Mouse (Mus musculus) lung, embryonic 16.5 days (tissue): ENCODE measurements around the gene Sik1. TPM values are rescaled to one million over a fixed set of nuclear protein-coding genes. Genes with fewer than 3 reads are reported as not detected.
A peak's percentile ranks its signal among the peaks of the same experiment; 100 is the strongest.

ENCODE experiments used
- ATAC-seq: fragments of 200-750 bp; cut with Nextera tagmentation; 2 replicates; pipeline ENCODE4 v1.8.0; 2017; ENCODE audit warnings: low read depth, mild to moderate bottlenecking, moderate library complexity
- H3K27ac ChIP-seq: fragments of 300-500 bp; sonication (generic); 2 replicates; pipeline ENCODE4 v1.5.1; 2014; ENCODE audit warnings: mild to moderate bottlenecking, control low read depth, low read length
- H3K27me3 ChIP-seq: fragments of 300-500 bp; sonication (generic); 2 replicates; pipeline ENCODE4 v1.6.1; 2014; ENCODE audit warnings: low read depth, low read length, mixed read lengths; ENCODE audit not compliant: control insufficient read depth, insufficient read depth
- H3K36me3 ChIP-seq: fragments of 300-500 bp; sonication (generic); 2 replicates; pipeline ENCODE4 v1.6.1; 2014; ENCODE audit warnings: low read length; ENCODE audit not compliant: control insufficient read depth, insufficient read depth
- H3K4me1 ChIP-seq: fragments of 300-500 bp; sonication (generic); replicated peaks from 2 replicates; pipeline ENCODE4 v1.6.1; 2014; ENCODE audit warnings: low read length, mixed read lengths; ENCODE audit not compliant: control insufficient read depth, insufficient read depth
- H3K4me2 ChIP-seq: fragments of 300-500 bp; sonication (generic); 2 replicates; pipeline ENCODE4 v1.6.1; 2014; ENCODE audit warnings: low read depth, low read length, control low read depth
- H3K4me3 ChIP-seq: fragments of 300-500 bp; sonication (generic); 2 replicates; pipeline ENCODE4 v1.5.1; 2014; ENCODE audit warnings: mild to moderate bottlenecking, low read length, control low read depth
- H3K9ac ChIP-seq: fragments of 300-500 bp; sonication (generic); 2 replicates; pipeline ENCODE4 v1.6.1; 2014; ENCODE audit warnings: low read length, control low read depth
- H3K9me3 ChIP-seq: fragments of 300-500 bp; sonication (generic); 2 replicates; pipeline ENCODE4 v1.6.1; 2016; ENCODE audit warnings: low read length; ENCODE audit not compliant: control insufficient read depth
- WGBS: fragments of 180-500 bp; shearing (Covaris S2); extraction: QIAGEN DNeasy Blood & Tissue Kit; methylation state at CpG from one replicate; pipeline ENCODE4 v1.1.7; 2014; 5-methylcytosine and 5-hydroxymethylcytosine counted together
- polyA plus RNA-seq: library from polyadenylated mRNA; unstranded; fragments of >200 nt; fragmentation: Nextera tagmentation; extraction: Ambion mirVana; gene quantifications from 2 replicates; pipeline ENCODE4 v1.2.1, GENCODE M21; 2015

Sik1 gene
- polyA plus RNA-seq, 1 experiment from 2014 or later = 32.7 TPM

GRCm38 (mm10) chr17:31877650-31878141, 22.1 kb upstream of the Sik1 start:
- ATAC-seq = peak; percentile 31
- Histone ChIP-seq H3K4me1 (peaks cover 21% of the 10 kb centered on the region), H3K4me2 (no peak overlapping the region), H3K9me3 (no peaks in the 10 kb centered on the region), H3K27me3 (no peaks in the 10 kb centered on the region), H3K36me3 (no peaks in the 10 kb centered on the region), H3K9ac (no peak overlapping the region), H3K27ac (peak overlapping the region; percentile 53), H3K4me3 (no peak overlapping the region)
- WGBS = 29% methylated on average over 14 of the region's 14 CpGs

DNA sequence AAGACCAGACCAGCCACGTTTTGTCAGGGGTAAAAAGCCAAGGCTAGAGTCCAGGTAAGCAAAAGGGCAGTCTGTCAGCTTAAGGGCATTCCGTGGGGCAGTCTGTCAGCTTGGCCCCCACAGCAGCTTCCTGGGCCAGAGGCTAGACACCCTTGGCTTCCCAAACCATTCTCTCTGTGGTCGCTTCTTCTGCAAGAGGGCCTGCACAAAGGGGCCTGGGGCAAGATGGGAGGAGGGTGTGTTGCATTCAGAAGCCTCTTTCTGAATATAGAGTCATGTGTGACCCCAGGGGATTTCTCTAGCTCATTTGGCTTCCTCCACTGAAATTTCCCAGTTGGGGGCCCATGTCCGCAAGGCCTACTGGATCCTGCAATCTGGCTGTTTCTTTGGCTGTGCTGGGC, 21.6 kb upstream of the Sik1 start:
- Histone ChIP-seq H3K9me3 (no peaks in the 10 kb centered on the region), H3K4me3 (no peak overlapping the region), H3K9ac (no peak overlapping the region), H3K4me2 (no peak overlapping the region), H3K27ac (peak overlapping the region; percentile 53), H3K36me3 (no peaks in the 10 kb centered on the region), H3K4me1 (peaks cover 26% of the 10 kb centered on the region), H3K27me3 (no peaks in the 10 kb centered on the region)
- no peak for ATAC-seq
- WGBS = 71% methylated on average over 4 of the region's 4 CpGs

- no peak overlapping the region for H3K4me2 ChIP-seq
- H3K36me3 ChIP-seq = no peaks in the 10 kb centered on the region
- no peaks in the 10 kb centered on the region for H3K9me3 ChIP-seq
- H3K27ac ChIP-seq = no peak overlapping the region; the same call in 1 of the 2 replicates
- H3K9ac ChIP-seq = no peak overlapping the region
- WGBS = 64% methylated on average over 3 of the region's 3 CpGs
- no peak overlapping the region for H3K4me3 ChIP-seq
- ATAC-seq = no peak
- peaks cover 30% of the 10 kb centered on the region for H3K4me1 ChIP-seq
- H3K27me3 ChIP-seq = no peaks in the 10 kb centered on the region
These were observed 21.2 kb upstream of the Sik1 start for GRCm38 (mm10) chr17:31876775-31877174.

GRCm38 (mm10) chr17:31875326-31875930, 19.8 kb upstream of the Sik1 start:
- H3K4me2 ChIP-seq = no peak overlapping the region
- peaks cover 39% of the 10 kb centered on the region for H3K4me1 ChIP-seq
- H3K9me3 ChIP-seq = no peaks in the 10 kb centered on the region
- no peaks in the 10 kb centered on the region for H3K27me3 ChIP-seq
- ATAC-seq = no peak
- no peak overlapping the region for H3K27ac ChIP-seq
- H3K9ac ChIP-seq = no peak overlapping the region
- no peaks in the 10 kb centered on the region for H3K36me3 ChIP-seq
- H3K4me3 ChIP-seq = no peak overlapping the region
- 77% methylated on average over 10 of the region's 10 CpGs for WGBS

GRCm38 (mm10) chr17:31874691-31875090, 19.1 kb upstream of the Sik1 start:
- no peak overlapping the region for H3K4me2 ChIP-seq
- no peak for ATAC-seq
- H3K36me3 ChIP-seq = no peaks in the 10 kb centered on the region
- H3K4me3 ChIP-seq = no peak overlapping the region
- H3K27ac ChIP-seq = no peak overlapping the region
- no peaks in the 10 kb centered on the region for H3K9me3 ChIP-seq
- no peak overlapping the region for H3K9ac ChIP-seq
- peaks cover 42% of the 10 kb centered on the region for H3K4me1 ChIP-seq
- H3K27me3 ChIP-seq = no peaks in the 10 kb centered on the region
- WGBS = 83% methylated on average over 12 of the region's 12 CpGs

- Histone ChIP-seq H3K4me3 (no peak overlapping the region), H3K9ac (no peak overlapping the region), H3K9me3 (no peaks in the 10 kb centered on the region), H3K27me3 (no peaks in the 10 kb centered on the region), H3K27ac (no peak overlapping the region), H3K36me3 (no peaks in the 10 kb centered on the region), H3K4me1 (peaks cover 42% of the 10 kb centered on the region), H3K4me2 (no peak overlapping the region)
- ATAC-seq = no peak
- WGBS = 46% methylated on average over 8 of the region's 8 CpGs
These were observed 18.4 kb upstream of the Sik1 start for GRCm38 (mm10) chr17:31873973-31874372.

DNA sequence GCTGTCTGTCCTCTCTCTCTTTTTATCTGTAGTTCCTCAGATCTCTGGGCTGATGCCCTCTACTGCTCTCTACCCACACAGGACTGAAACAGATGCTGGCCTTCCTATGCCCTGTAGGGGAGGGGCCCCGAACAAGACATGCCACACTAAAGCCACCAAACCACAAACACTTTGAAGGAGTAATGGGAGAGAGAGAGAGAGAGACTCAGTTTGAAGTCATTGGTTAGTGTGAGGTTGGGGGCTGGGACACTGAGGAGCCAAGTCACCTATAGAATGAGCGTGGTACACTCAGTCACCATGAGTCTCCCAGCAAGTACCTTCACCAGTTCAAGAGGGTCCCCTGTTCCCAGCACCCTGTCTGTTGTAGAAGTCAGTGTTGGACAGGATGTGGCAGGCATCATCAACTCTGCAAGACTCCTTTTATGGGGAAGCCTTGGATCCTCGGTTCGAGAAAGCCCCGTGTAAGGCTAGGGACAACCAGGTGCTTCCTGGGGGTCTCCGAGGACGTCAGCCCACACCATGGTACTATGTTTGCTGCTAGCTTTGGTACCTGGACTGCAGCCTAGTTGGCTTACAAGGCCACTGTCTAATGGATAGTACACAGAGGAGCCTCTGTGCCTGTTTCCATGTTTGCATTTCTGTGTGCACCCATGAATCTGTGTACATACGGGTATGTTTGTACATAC, 17.7 kb upstream of the Sik1 start:
- ATAC-seq = no peak
- Histone ChIP-seq H3K36me3 (no peaks in the 10 kb centered on the region), H3K4me1 (peaks cover 42% of the 10 kb centered on the region), H3K27me3 (no peaks in the 10 kb centered on the region), H3K4me2 (no peak overlapping the region), H3K4me3 (no peak overlapping the region), H3K27ac (no peak overlapping the region), H3K9ac (no peak overlapping the region), H3K9me3 (no peaks in the 10 kb centered on the region)
- WGBS = 71% methylated on average over 8 of the region's 8 CpGs

GRCm38 (mm10) chr17:31872826-31873165, 17.2 kb upstream of the Sik1 start:
- no peak for ATAC-seq
- H3K4me3 ChIP-seq = no peak overlapping the region
- no peaks in the 10 kb centered on the region for H3K27me3 ChIP-seq
- WGBS = 58% methylated on average over 7 of the region's 7 CpGs
- H3K36me3 ChIP-seq = no peaks in the 10 kb centered on the region
- no peak overlapping the region for H3K4me2 ChIP-seq
- no peak overlapping the region for H3K27ac ChIP-seq
- no peak overlapping the region for H3K9ac ChIP-seq
- peaks cover 40% of the 10 kb centered on the region for H3K4me1 ChIP-seq
- H3K9me3 ChIP-seq = no peaks in the 10 kb centered on the region

DNA sequence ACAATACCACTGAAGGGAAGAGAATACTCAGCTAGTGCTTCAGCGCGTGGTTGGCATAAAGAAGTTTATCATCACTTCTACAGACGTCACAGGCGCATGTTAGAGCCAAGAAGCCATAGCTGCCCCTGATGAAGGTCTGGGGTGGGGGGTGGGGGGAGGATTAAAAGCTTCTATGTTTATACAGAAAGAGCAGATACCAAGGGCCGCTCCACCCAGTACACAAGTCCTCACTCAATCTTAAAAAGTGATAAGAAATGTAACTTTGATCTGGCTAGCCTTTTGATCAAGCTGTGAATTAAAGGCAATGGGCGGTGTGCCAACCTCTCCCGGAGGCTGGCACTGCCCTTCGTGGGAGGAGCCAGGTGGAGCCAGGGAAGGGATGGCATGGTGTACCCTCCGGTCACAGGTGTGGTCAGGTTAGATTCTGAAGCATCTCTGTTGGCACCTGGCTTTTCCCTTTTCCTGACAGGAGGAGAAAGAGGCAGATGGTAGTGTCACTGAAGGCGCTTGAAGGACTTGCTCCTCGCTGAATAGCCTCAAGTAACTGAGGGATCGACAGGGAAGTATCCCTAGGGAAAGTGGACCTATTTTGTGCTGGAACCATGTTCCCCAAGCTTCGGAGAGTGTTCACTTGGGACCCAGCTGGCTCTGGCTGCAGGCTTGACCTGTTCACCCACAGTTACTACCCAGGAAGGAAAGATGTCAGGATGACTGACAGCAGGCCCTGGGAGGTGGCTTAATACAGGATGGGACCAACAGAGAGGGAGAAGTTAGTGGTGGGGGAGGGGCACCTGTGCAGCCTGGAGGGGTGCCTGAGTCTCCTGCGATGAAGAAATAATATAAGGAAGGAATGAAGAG, 16.6 kb upstream of the Sik1 start:
- WGBS = 45% methylated on average over 14 of the region's 14 CpGs
- peak; percentile 11; the same call in 1 of the 2 replicates for ATAC-seq
- peak overlapping the region; percentile 7; the same call in 1 of the 2 replicates for H3K27ac ChIP-seq
- H3K9me3 ChIP-seq = no peaks in the 10 kb centered on the region
- no peak overlapping the region for H3K4me3 ChIP-seq
- H3K9ac ChIP-seq = no peak overlapping the region
- H3K27me3 ChIP-seq = no peaks in the 10 kb centered on the region
- no peak overlapping the region for H3K4me2 ChIP-seq
- peaks cover 34% of the 10 kb centered on the region for H3K4me1 ChIP-seq
- H3K36me3 ChIP-seq = no peaks in the 10 kb centered on the region
